Mouse (Mus musculus) cerebellum, adult 8-10 months (tissue): ENCODE results near the gene Plekhf1.
A peak's percentile ranks its signal among the peaks of the same experiment; 100 is the strongest.

Experiments used
- DNase-seq: peaks from one replicate; pipeline ENCODE4 v3.0.0; 2022

Gene Plekhf1

DNA sequence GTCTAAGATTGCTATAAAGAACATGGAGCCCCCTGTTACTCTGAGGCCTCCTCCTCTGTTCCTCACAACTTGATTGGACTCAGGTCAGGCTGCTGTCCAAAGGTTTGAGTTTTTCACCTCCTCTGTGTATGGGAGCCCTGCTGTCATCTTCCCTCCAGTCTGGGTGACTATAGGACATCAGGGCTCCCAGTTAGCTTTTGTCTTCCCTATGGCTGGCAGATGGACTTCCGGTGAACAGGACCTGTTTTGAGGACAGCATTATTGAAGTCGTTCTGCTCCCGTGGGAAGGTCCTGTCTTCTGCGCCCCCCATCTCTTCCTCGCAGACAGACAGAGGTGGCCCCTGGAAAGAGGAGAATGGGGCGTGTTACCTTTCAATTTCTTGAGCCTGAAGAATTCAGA is 43.0 kb downstream of the Plekhf1 start:
- no peak for DNase-seq

DNA sequence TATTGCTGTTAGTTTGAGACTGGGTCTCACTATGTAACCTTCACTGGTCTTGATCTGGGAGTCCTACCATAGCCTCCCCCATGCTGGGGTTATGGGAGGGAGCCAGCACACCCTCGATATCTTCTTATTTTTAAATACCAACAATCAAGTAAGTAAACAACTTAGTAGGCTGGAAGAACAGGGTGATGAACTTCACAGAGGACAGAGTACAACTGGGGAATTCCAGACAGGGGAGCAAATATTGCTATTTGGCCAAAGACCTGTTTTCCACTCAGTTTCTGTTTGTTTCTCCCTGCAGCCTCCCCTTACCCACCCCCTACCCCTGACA is 43.4 kb downstream of the Plekhf1 start:
- no peak for DNase-seq

DNA sequence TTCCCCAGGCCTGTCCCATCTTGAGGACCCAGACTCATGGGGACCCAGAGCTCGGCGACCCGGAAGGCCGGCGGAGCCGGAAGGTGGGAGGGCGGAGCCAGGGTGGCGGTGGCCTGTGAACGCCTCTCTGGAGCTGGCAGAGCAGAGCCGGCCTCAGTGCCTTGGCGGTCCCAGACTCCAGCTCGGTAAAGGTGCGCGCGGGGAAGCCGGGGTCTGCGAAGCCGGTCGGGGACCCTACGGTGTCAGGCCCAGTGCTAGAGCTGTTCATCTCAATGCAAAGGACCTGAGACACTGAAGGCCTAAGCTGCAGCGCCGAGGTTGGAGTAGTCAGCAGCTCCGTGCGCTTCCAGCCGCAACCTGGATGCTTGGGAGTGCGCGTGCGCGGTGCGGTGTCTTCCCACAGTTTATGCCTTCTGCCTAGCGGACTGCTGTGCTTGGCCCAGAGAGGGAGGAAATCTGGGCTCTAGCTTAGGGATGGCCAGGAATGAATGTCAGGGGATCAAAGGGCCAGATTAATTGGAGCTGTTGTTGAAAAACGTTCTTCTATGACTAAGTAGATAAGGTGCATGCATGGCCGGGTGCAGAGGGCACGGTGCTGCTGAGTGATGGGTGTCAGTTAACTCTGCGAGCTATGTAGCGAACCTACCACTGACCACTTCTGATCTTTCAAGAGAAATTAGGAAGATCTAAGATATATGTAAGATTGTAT is 44.0 kb downstream of the Plekhf1 start:
- peak; percentile 91 for DNase-seq

DNA sequence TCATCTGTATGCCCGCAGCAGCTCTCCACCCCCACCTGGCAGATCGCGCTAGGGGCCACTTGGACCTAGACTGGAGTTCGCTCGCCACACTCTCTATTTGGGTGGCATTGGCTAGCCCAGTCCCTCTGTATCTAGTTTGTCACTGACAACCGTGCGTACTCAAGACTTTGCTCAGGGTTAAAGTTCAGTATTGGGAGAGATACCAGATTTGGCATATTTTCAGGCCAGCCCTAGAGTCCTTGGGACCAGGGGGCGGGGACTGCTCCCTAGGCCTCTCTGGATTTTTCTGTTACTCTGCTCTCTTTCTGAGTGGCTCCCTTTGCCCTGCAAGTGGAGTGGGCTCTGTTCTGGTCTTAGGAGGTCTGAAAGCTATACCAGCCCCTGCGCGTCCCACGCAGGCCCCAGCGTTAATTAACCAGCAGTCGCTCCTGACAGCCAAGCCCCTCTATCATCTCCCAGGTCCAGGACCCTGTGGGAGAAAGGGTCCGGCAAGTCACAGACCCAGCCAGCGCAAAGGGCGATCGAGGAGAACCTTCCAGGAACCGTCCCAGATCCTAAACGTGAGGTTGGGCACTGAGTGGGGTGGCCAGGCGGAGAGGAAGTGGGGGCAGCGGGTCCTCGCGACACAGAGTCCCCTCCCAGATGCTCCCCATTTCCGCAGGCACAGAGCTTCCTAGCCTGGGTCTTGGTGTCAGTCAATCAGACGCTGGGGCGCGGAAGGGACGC is 44.7 kb downstream of the Plekhf1 start, which contains the start of gene 1600014C10Rik:
1600014C10Rik (plus strand) TSS at position 256 of the 726 bp plus-strand sequence.
- no peak for DNase-seq

DNA sequence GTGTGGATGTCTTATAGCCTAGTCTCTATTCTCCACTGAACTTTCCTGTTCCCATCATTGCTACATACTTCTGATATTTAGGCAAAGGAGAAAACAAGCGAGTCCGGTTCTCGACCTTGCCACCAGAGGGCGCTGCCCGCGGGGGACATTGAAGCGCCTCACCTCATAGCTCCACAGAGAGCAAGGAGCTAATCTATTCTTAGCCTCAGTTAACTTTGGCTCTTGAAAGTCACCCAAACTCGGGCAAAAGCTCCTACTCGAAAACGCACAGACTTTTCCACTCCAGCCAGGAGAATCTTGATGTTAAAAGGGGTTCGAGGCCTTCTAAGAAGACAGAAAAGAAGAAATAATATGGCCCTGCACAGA is 45.2 kb downstream of the Plekhf1 start:
- DNase-seq: peak; percentile 90

DNA sequence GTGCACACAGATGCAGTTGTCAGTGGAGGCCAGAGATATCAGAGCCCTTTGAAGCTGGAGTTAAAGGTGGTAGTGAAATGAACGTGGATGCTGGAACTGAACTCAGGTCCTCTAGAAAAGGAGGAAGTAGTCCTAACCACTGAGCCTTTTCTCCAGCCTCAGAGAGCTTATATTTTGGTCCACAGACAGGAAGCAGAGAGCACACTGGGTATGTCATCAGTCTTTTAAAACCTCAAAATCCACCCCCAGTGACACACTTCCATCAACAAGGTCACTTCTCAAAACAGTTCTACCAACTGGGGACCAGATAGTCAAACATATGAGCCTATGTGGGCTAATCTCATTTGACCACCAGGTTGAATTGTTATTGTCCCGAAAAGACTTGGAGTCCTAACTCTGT is 46.5 kb downstream of the Plekhf1 start:
- DNase-seq: no peak

DNA sequence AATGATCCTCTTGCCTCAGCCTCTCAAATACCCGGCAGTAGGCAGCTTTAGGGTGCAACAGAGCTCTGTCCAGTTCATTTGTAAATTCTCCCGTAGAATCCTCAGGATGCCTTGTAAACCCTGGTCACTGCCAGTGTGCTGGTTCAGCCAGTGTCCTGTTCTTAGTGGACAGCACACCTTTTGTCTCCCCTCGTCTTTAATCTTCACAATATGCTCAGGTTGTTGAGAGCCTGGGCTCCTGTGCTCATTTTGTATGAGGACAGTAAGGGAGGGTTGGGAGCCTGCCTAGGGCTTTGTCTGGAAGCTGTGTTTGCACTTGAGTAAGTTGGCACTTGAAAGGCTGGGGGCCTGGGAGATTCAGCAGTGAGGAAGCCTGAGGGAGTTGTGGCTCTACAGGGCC is 47.9 kb downstream of the Plekhf1 start:
- no peak for DNase-seq

DNA sequence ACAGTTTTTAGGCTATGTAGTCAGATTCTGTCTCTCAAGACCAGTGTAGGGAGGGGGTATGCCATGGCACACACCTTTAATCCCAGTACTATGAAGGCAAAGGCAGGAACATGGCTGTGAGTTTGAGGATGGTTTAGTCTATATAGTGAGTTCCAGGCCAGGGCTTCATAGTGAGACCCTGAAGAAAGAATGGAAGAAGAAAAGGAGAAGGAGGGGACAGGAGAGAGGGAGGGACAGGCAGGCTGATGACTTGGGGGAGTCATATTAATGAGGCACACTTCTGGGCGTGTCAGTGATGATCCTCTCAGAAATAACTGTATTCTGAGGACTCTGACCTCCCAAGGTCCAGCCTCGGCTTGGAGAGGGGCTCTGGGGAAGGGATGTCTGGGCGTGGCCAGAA is 51.8 kb downstream of the Plekhf1 start:
- no peak for DNase-seq

DNA sequence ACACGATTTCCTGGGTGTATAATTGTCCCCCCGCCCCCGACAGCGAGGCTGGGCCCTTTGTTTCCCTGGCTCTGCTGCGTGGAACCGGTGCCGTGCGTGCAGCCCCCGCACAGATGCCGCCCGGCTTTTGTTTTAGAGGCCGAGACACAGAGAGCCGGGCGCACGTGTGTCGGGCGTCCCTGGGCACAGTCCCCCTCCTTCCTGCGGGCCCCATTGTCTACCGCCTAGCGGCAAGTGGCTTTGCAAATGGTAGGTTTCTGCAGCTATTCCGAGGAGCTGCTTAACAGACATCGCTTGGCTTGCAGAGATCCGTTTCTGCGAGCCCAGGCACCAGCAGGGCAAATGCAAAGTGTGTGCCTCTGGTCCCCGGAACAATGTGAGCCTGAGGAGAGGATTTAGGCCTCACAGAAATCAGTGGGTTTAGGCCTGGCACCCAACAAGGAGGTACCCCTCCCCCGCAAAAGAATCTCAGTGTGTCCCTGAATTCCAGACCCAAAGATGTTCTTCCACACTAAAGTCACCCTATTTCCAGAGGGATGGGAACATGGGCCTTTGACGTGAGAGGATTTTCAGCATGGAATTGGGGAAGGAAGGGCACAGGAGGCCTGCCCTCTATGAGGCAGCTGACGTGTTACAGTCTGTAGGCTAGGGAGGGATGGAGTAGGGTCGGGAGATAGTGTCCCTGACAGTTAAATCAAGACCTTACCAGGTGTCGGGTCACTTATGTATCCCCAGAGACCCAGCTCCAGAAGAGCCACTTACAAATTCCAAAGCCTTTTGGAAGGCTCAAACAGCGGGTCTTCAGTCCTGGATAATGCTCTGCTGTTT is 53.3 kb downstream of the Plekhf1 start:
- no peak for DNase-seq

DNA sequence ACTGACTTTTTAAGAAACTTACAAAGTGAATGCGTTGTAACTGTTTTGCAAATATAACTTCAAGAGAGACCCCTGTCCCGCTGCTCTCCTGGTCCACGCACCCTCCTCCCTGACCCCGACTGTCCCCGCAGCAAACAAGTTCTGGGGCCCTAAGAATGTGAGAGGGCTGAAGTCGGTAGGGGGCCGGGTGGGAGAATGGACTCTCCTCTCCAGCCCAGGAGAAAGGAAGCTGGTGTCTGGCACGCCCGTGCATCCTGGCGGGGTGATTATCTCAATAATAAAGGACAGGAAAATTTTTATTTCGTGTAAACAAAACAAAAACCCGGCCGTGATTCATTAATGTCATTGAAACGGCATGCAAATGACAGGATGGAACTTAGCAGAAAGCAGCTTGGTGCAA is 53.9 kb downstream of the Plekhf1 start:
- DNase-seq: no peak

DNA sequence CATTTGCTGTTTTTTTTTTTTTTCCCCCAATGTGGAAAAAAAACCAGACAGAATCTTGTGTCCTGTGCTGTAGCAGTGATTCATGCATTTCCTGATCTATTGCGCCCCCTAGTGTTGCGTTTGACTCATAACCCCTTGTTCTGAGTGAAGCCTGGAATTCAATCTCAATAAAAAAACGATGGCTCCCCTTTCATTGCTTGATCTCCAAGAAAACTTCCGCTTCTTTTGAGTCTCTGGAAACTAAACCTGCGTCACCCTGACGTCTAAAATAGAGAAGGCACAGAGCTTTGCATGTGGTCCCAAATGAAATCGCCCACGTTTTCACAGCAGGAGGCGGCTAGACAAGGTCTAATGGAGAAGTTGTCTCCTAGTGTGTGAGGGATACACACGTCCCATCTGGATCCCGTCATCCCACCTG is 60.1 kb downstream of the Plekhf1 start:
- peak; percentile 45 for DNase-seq
